Mouse (Mus musculus) hindbrain, embryonic 16.5 days (tissue): ENCODE measurements around the gene 4932411N23Rik. TPM values are rescaled to one million over a fixed set of nuclear protein-coding genes. Genes with fewer than 3 reads are reported as not detected.
"Not testable (repeated sequence)": the region's sequence is repeated elsewhere in the genome, so short reads cannot be mapped to it uniquely, and the experiment has no call there.

Experiments
- ATAC-seq: fragments of 200-750 bp; cut with Nextera tagmentation; 2 replicates; pipeline ENCODE4 v1.8.0; 2017; ENCODE audit warnings: moderate TSS enrichment, moderate library complexity
- H3K27ac ChIP-seq: fragments of 300-500 bp; sonication (generic); 2 replicates; pipeline ENCODE4 v1.5.1; 2014; ENCODE audit warnings: low read depth, mild to moderate bottlenecking, control low read depth, low read length, moderate library complexity
- H3K27me3 ChIP-seq: fragments of 300-500 bp; sonication (generic); replicated peaks from 2 replicates; pipeline ENCODE4 v1.6.1; 2014; ENCODE audit warnings: low read length; ENCODE audit not compliant: control insufficient read depth, insufficient read depth
- H3K36me3 ChIP-seq: fragments of 300-500 bp; sonication (generic); 2 replicates; pipeline ENCODE4 v1.6.1; 2014; ENCODE audit warnings: mild to moderate bottlenecking, low read length, moderate library complexity, mixed read lengths; ENCODE audit not compliant: control insufficient read depth, insufficient read depth
- H3K4me1 ChIP-seq: fragments of 300-500 bp; sonication (generic); 2 replicates; pipeline ENCODE4 v1.6.1; 2014; ENCODE audit warnings: low read depth, low read length; ENCODE audit not compliant: control insufficient read depth, insufficient read depth
- H3K4me2 ChIP-seq: fragments of 300-500 bp; sonication (generic); 2 replicates; pipeline ENCODE4 v1.6.1; 2014; ENCODE audit warnings: mild to moderate bottlenecking, low read length, control low read depth, moderate library complexity
- H3K4me3 ChIP-seq: fragments of 300-500 bp; sonication (generic); 2 replicates; pipeline ENCODE4 v1.5.1; 2014; ENCODE audit warnings: mild to moderate bottlenecking, low read length, control low read depth, moderate library complexity
- H3K9ac ChIP-seq: fragments of 300-500 bp; sonication (generic); 2 replicates; pipeline ENCODE4 v1.6.1; 2014; ENCODE audit warnings: low read depth, mild to moderate bottlenecking, control low read depth, low read length, moderate library complexity
- H3K9me3 ChIP-seq: fragments of 300-500 bp; sonication (generic); 2 replicates; pipeline ENCODE4 v1.6.1; 2014; ENCODE audit warnings: mild to moderate bottlenecking, low read length, moderate library complexity; ENCODE audit not compliant: control insufficient read depth
- WGBS: fragments of 180-500 bp; shearing (Covaris S2); extraction: QIAGEN DNeasy Blood & Tissue Kit; methylation state at CpG from one replicate; pipeline ENCODE4 v1.1.7; 2014; 5-methylcytosine and 5-hydroxymethylcytosine counted together
- polyA plus RNA-seq: library from polyadenylated mRNA; unstranded; fragments of >200 nt; fragmentation: Nextera tagmentation; extraction: Ambion mirVana; gene quantifications from 2 replicates; pipeline ENCODE4 v1.2.1, GENCODE M21; 2015

The 4932411N23Rik gene
- polyA plus RNA-seq, result not detected in 2 replicates

GRCm38 (mm10) chrX:126815768-126816167, at the start of gene 4932411N23Rik:
Gene 4932411N23Rik (minus strand): TSS chrX:126815868.
- H3K9me3 ChIP-seq, result 0 out of 2 replicates have a peak, but pooled peaks cover 2% of the 10 kb centered on the region
- no peak for ATAC-seq
- no peaks in the 10 kb centered on the region for H3K36me3 ChIP-seq
- H3K4me2 ChIP-seq, result no peak within 1 kb of the TSS
- H3K27me3 ChIP-seq, result no peaks in the 10 kb centered on the region
- H3K4me3 ChIP-seq, result no peak within 1 kb of the TSS
- H3K9ac ChIP-seq, result no peak within 1 kb of the TSS
- H3K4me1 ChIP-seq, result no peaks in the 10 kb centered on the region
- no peak within 1 kb of the TSS for H3K27ac ChIP-seq

GRCm38 (mm10) chrX:126779895-126780294, 35.8 kb downstream of the 4932411N23Rik start:
- Histone ChIP-seq H3K9me3 (no peaks in the 10 kb centered on the region), H3K4me1 (no peaks in the 10 kb centered on the region), H3K27me3 (no peaks in the 10 kb centered on the region), H3K4me3 (no peak overlapping the region), H3K36me3 (no peaks in the 10 kb centered on the region), H3K27ac (no peak overlapping the region), H3K4me2 (no peak overlapping the region), H3K9ac (no peak overlapping the region)
- 85% methylated on average over 5 of the region's 5 CpGs for WGBS
- ATAC-seq, result no peak

DNA sequence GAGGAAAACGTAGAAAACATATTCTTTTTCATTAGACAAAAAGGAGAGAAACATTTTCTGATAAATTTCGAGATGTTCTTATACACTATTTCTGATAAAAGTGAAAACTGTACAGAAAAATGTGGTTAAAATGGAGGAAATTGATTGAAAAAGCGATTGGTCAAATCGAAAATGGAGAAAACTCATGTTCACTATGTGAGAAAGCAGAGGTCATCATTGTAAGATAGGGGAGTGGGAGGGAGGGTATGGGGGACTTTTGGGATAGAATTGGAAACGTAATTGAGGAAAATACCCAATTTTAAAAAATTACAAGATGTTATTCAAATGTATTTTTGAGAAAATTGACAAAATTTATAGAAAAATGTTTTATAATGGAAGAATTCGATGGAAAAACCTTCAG, 38.0 kb downstream of the 4932411N23Rik start:
- H3K4me2 ChIP-seq, H3K4me1 ChIP-seq, H3K4me3 ChIP-seq, H3K27me3 ChIP-seq, H3K27ac ChIP-seq, ATAC-seq, H3K9me3 ChIP-seq, H3K9ac ChIP-seq, H3K36me3 ChIP-seq: not testable (repeated sequence)
- 88% methylated on average over 5 of the region's 6 CpGs for WGBS

GRCm38 (mm10) chrX:126774846-126775245, 40.8 kb downstream of the 4932411N23Rik start:
- H3K4me1 ChIP-seq, H3K9ac ChIP-seq, H3K36me3 ChIP-seq, H3K4me2 ChIP-seq, H3K9me3 ChIP-seq, H3K4me3 ChIP-seq, ATAC-seq, H3K27ac ChIP-seq, H3K27me3 ChIP-seq: not testable (repeated sequence)
- 85% methylated on average over 5 of the region's 5 CpGs for WGBS

- not testable (repeated sequence) for H3K4me2 ChIP-seq, H3K9me3 ChIP-seq, H3K36me3 ChIP-seq, H3K27me3 ChIP-seq, H3K4me1 ChIP-seq, ATAC-seq, H3K4me3 ChIP-seq, H3K9ac ChIP-seq, H3K27ac ChIP-seq
- 76% methylated on average over 4 of the region's 6 CpGs for WGBS
These were observed 42.2 kb downstream of the 4932411N23Rik start for GRCm38 (mm10) chrX:126773511-126773910.

Other genes with a start within 250 kb of the 4932411N23Rik start
- gene Gm382, start 224.1 kb upstream of the 4932411N23Rik start, polyA plus RNA-seq, result not detected in 2 replicates